ENCODE assay signal across 20 mouse cellular contexts in the genomic region with DNA sequence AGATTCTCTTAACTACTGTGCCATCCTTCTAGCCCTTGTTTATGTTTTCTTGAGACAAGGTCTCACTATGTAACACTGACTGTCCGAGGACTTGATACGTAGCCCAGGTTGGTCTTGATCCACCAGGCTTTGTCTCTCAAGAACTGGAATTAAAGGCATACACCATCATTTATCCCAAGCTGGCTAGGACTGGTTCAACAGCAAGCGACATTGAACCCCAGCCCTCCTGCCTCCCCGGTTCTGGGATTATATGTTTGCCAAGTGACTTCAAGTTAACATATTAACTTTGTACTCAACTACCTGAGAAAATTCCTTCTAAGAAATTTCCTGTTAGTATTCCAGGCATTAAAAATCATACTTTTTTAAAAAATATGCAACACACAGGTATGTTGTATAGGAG. TPM values are rescaled to one million over a fixed set of nuclear protein-coding genes. Genes with fewer than 3 reads are reported as not detected.
"Had no signal": no experiment of that assay in that cellular context is flagged by ENCODE, and none has a peak within 500 bp of the region (broad histone marks: within the 10 kb centered on the region; RNA-seq: fewer than 3 reads in every experiment).

No protein-coding gene starts in this region.

- H3K4me3 ChIP-seq: midbrain, embryonic 10.5 days; midbrain, embryonic 12.5 days; myocyte; neural tube, embryonic 13.5 days; neural tube, embryonic 15.5 days had no signal

- H3K36me3 ChIP-seq: midbrain, embryonic 12.5 days; neural tube, embryonic 15.5 days had no signal

- H3K27ac ChIP-seq: midbrain, embryonic 10.5 days; midbrain, embryonic 12.5 days; neural tube, embryonic 13.5 days; neural tube, embryonic 15.5 days had no signal

- H3K4me2 ChIP-seq: lung, embryonic 14.5 days; midbrain, embryonic 12.5 days; neural tube, embryonic 13.5 days; neural tube, embryonic 15.5 days had no signal

- H3K9ac ChIP-seq: lung, embryonic 14.5 days; midbrain, embryonic 12.5 days; neural tube, embryonic 13.5 days; neural tube, embryonic 15.5 days had no signal

- ATAC-seq: midbrain, embryonic 16.5 days had no signal

- H3K9me3 ChIP-seq: midbrain, embryonic 10.5 days; midbrain, embryonic 12.5 days; neural tube, embryonic 13.5 days; neural tube, embryonic 15.5 days had no signal

- DNase-seq: lung, adult 18-20 months; lung, embryonic 14.5 days; lung, postnatal 10 days; lung, postnatal 4 days; midbrain, embryonic 14.5 days; retina, postnatal 1 day; right cerebral cortex, adult 18-20 months; right cerebral cortex, postnatal 25 days; right cerebral cortex, postnatal 4 days; spleen, adult 18-20 months; thymus, adult 18-20 months; thymus, postnatal 36 days had no signal

- H3K27me3 ChIP-seq: midbrain, embryonic 12.5 days; neural tube, embryonic 13.5 days; neural tube, embryonic 15.5 days had no signal

RNA-seq across cellular contexts. Expression of gene Ttc21a, which starts 37.9 kb away (rescaled TPM):
- polyA plus RNA-seq: small intestine, adult 2 months had no signal

RNA-seq across cellular contexts. Expression of gene Xirp1, which starts 48.1 kb away (rescaled TPM):
- polyA plus RNA-seq: midbrain, embryonic 10.5 days; midbrain, embryonic 12.5 days; midbrain, embryonic 14.5 days; midbrain, embryonic 16.5 days; small intestine, adult 2 months; thymus, postnatal 0 days had no signal
